Mouse (Mus musculus) kidney, embryonic 16.5 days (tissue): ENCODE results near the gene Ahdc1. TPM values are rescaled to one million over a fixed set of nuclear protein-coding genes. Genes with fewer than 3 reads are reported as not detected.
A peak's percentile ranks its signal among the peaks of the same experiment; 100 is the strongest.

Experiments
- ATAC-seq: fragments of 200-750 bp; cut with Nextera tagmentation; 2 replicates; pipeline ENCODE4 v1.8.0; 2017; ENCODE audit warnings: moderate TSS enrichment; ENCODE audit not compliant: low FRiP score, low TSS enrichment
- H3K27ac ChIP-seq: fragments of 300-500 bp; sonication (generic); 2 replicates; pipeline ENCODE4 v1.5.1; 2014; ENCODE audit warnings: low read length
- H3K27me3 ChIP-seq: fragments of 300-500 bp; sonication (generic); 2 replicates; pipeline ENCODE4 v1.6.1; 2014; ENCODE audit warnings: low read length, control low read depth, mixed read lengths; ENCODE audit not compliant: insufficient read depth
- H3K36me3 ChIP-seq: fragments of 300-500 bp; sonication (generic); 2 replicates; pipeline ENCODE4 v1.6.1; 2014; ENCODE audit warnings: low read length, control low read depth, mixed read lengths; ENCODE audit not compliant: insufficient read depth
- H3K4me1 ChIP-seq: fragments of 300-500 bp; sonication (generic); 2 replicates; pipeline ENCODE4 v1.6.1; 2014; ENCODE audit warnings: low read length, control low read depth, mixed read lengths; ENCODE audit not compliant: insufficient read depth
- H3K4me2 ChIP-seq: fragments of 300-500 bp; sonication (generic); replicated peaks from 2 replicates; pipeline ENCODE4 v1.6.1; 2014; ENCODE audit warnings: low read depth, low read length
- H3K4me3 ChIP-seq: fragments of 300-500 bp; sonication (generic); 2 replicates; pipeline ENCODE4 v1.5.1; 2014; ENCODE audit warnings: mild to moderate bottlenecking, low read length
- H3K9ac ChIP-seq: fragments of 300-500 bp; sonication (generic); replicated peaks from 2 replicates; pipeline ENCODE4 v1.6.1; 2014; ENCODE audit warnings: low read length
- H3K9me3 ChIP-seq: fragments of 300-500 bp; sonication (generic); 2 replicates; pipeline ENCODE4 v1.6.1; 2016; ENCODE audit warnings: low read length, control low read depth
- WGBS: fragments of 180-500 bp; shearing (Covaris S2); extraction: QIAGEN DNeasy Blood & Tissue Kit; methylation state at CpG from one replicate; pipeline ENCODE4 v1.1.7; 2014; 5-methylcytosine and 5-hydroxymethylcytosine counted together
- polyA plus RNA-seq: library from polyadenylated mRNA; unstranded; fragments of >200 nt; fragmentation: Nextera tagmentation; extraction: Ambion mirVana; gene quantifications from 2 replicates; pipeline ENCODE4 v1.2.1, GENCODE M21; 2015

The Ahdc1 gene
- polyA plus RNA-seq, 1 experiment from 2014 or later, result 11.7 TPM

DNA sequence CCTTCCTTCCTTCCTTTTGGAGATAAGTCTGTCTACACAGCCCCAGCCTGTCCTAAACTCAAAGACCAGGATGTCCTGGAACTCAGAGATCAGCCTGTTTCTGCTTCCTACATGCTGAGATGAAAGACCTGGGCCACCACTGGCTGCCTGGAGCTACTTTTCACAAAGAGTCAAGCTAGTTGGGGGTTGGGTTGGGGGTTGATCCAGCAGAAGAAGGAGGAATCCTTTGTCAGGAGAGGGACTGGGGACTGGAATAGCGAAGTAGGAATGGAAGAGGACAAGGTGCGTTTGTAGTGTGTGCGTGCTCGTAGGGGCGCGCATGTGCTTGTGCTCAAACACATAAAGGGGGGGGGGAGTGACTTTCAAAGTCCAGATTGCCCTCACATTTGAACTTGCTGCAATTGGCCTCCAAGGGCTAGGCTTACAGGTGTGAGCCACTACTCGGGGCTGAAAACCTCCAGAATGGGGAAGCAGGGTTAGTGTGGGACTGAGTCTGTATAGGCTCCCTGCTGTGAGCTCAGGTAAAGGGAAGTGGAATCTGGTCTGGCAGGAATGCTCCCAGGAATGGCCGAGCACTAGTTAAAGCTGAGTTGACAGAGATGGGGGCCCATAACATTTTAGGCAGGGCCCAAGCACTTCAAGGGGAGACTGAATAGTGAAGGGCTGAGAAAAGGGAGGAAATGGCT lies 21.5 kb downstream of the Ahdc1 start:
- no peak overlapping the region for H3K9ac ChIP-seq
- no peaks in the 10 kb centered on the region for H3K36me3 ChIP-seq
- H3K9me3 ChIP-seq, result no peaks in the 10 kb centered on the region
- H3K4me3 ChIP-seq, result no peak overlapping the region
- no peak overlapping the region for H3K4me2 ChIP-seq
- no peak for ATAC-seq
- H3K4me1 ChIP-seq, result peaks cover 47% of the 10 kb centered on the region
- 85% methylated on average over 8 of the region's 8 CpGs for WGBS
- H3K27me3 ChIP-seq, result no peaks in the 10 kb centered on the region
- H3K27ac ChIP-seq, result no peak overlapping the region

DNA sequence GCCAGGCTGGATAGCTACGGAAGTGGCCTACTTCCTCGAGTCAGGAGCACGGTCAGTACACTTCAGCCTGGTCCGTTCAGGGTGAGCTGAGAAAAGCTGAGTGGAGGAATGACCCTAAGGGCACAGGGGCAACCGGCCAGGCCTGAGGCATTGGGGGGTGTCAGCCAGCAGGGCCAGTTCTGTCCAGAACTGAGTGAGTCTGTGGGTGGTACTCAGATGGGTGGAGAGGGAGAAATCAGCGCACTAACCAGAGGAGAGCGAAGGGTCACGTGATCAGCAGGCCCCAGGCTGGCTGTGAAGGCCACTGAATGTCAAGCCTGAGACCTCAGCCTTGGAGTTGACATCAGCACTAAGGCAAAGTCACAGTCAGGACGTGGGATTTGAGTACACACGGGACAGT lies 23.4 kb downstream of the Ahdc1 start:
- ATAC-seq, result no peak; the same call in 1 of the 2 replicates
- H3K27me3 ChIP-seq, result no peaks in the 10 kb centered on the region
- no peaks in the 10 kb centered on the region for H3K36me3 ChIP-seq
- H3K4me1 ChIP-seq, result peaks cover 50% of the 10 kb centered on the region
- H3K27ac ChIP-seq, result peak overlapping the region; percentile 61; the same call in 1 of the 2 replicates
- 61% methylated on average over 10 of the region's 10 CpGs for WGBS
- H3K4me3 ChIP-seq, result no peak overlapping the region
- H3K4me2 ChIP-seq, result no peak overlapping the region
- no peak overlapping the region for H3K9ac ChIP-seq
- H3K9me3 ChIP-seq, result no peaks in the 10 kb centered on the region

DNA sequence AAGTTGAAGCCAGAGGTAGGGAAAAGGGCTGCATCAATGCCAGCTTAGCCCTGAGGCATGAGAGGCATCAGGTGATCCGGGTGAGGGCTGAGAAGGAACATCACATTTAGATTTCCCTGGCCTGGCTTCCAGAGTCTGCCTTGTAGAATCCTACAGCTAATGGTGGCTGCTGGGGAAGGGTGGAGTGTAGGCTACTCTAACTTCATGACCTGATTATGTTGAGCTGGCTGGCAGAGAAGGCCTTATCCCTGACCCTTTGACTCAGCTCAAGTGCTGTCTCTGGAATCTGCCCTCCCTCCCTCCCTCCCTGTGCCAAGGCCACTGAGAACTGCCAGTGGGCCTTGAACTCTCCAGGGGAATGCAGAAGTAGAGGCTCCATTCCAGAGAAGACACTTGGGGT lies 24.4 kb downstream of the Ahdc1 start:
- no peak for ATAC-seq
- WGBS, result 88% methylated on average over 1 of the region's 1 CpGs
- no peak overlapping the region for H3K4me3 ChIP-seq
- H3K27ac ChIP-seq, result no peak overlapping the region
- H3K4me1 ChIP-seq, result peaks cover 50% of the 10 kb centered on the region
- no peaks in the 10 kb centered on the region for H3K36me3 ChIP-seq
- no peak overlapping the region for H3K9ac ChIP-seq
- no peaks in the 10 kb centered on the region for H3K27me3 ChIP-seq
- no peaks in the 10 kb centered on the region for H3K9me3 ChIP-seq
- no peak overlapping the region for H3K4me2 ChIP-seq

DNA sequence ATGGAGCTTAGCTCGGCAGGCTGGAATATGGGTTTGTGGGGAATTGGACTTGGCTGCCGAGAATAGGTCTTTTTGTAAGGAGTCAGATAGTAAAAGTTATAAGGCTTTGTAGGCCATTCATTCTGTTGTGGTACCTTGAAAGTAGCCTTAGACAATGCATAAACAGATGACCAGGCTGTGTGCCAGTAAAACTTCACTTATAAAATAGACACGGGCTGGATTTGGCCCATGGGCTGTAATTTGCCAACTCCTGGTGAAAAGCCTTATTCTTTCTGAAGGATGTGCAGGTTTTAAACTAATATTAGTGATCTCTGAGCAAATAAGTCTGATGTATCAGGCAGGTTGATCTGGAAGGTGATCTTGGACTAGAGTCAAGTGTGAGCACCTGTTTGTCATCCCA lies 24.9 kb downstream of the Ahdc1 start:
- ATAC-seq, result no peak
- Histone ChIP-seq H3K4me3 (no peak overlapping the region), H3K4me2 (no peak overlapping the region), H3K36me3 (no peaks in the 10 kb centered on the region), H3K9ac (no peak overlapping the region), H3K9me3 (no peaks in the 10 kb centered on the region), H3K4me1 (peaks cover 55% of the 10 kb centered on the region), H3K27me3 (no peaks in the 10 kb centered on the region), H3K27ac (no peak overlapping the region)
- 73% methylated on average over 3 of the region's 3 CpGs for WGBS

DNA sequence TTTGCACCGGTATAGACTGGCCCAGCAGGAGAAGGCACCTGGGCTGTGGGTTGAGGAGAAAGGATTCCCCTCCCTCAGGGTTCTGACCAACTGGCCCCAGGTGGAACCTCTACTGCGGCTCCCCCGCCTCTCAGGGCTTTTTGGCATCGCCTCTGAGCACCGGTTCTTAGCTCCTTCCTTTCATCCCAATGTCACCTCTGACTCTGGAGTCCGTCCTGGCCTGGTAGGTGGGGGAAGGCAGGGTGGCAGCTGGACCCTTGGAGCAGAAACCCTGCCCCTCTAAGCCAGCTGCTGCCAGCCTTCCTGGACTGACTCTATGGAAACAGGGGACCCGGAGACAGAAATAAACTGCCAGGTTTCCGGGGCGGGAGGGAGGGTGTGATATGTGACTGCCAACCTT lies 26.2 kb downstream of the Ahdc1 start:
- peaks cover 69% of the 10 kb centered on the region for H3K4me1 ChIP-seq
- no peaks in the 10 kb centered on the region for H3K36me3 ChIP-seq
- no peak overlapping the region for H3K27ac ChIP-seq
- H3K4me3 ChIP-seq, result no peak overlapping the region
- H3K9ac ChIP-seq, result no peak overlapping the region
- ATAC-seq, result no peak
- no peaks in the 10 kb centered on the region for H3K27me3 ChIP-seq
- WGBS, result 32% methylated on average over 9 of the region's 9 CpGs
- peak overlapping the region; percentile 100 for H3K4me2 ChIP-seq
- H3K9me3 ChIP-seq, result no peaks in the 10 kb centered on the region

DNA sequence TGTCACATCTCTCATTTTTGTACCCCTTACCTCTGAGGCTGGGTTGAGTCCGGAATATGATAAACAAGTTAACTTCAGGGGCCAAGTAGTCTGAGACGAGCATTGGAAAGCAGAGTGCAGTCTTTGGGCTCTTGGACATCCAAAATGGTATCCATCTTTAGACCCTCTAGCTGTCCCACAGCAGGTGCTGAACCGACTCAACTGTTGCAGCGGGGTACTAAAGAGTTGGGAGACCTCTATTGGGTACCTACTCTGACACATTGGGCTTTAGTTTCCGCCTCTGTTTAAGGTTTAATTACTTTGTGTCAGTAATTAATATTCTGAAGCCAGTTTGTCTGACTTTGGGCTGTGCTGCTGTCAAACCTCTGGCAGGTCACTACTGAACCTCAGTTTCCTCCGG lies 26.7 kb downstream of the Ahdc1 start:
- Histone ChIP-seq H3K27me3 (no peaks in the 10 kb centered on the region), H3K4me3 (peak overlapping the region; percentile 65), H3K9ac (peak overlapping the region; percentile 84; the same call in 1 of the 2 replicates), H3K27ac (peak overlapping the region; percentile 94; the same call in 1 of the 2 replicates), H3K9me3 (no peaks in the 10 kb centered on the region), H3K4me1 (peaks cover 74% of the 10 kb centered on the region), H3K36me3 (no peaks in the 10 kb centered on the region), H3K4me2 (peak overlapping the region; percentile 100)
- 20% methylated on average over 6 of the region's 6 CpGs for WGBS
- ATAC-seq, result no peak

DNA sequence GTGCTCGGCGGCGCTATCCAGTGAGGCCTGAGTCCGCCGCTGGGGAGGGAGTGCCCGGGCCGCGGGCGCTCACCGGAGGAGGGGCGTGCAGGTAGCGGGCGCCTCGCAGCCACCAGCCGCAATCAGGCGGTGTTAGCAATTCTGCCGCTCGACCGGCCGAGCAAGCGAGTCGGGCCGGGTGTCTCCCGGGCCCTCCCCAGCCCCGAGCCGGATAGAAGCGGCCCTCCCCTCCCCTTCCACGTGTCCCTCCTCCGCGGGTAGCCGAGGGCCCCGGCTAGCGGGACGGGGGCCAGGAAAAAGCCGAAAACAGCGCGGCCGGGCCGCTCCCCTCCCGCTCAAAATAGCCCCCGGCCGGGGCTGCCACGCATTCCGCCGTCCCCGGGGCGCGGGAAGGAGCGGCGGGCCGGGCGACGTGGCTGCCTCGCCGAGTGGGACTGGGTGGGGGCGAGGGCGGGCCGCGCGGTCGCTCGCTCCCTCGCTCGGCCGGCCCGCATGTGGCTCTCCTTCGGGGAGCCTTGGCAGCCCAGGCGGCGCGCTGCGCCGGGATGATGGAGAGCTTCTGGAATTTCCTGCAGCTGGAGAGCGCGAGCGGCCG lies 27.6 kb downstream of the Ahdc1 start:
- WGBS, result under 1% methylated on average over 62 of the region's 76 CpGs
- peak overlapping the region; percentile 84 for H3K9ac ChIP-seq
- peak overlapping the region; percentile 100 for H3K4me2 ChIP-seq
- no peaks in the 10 kb centered on the region for H3K9me3 ChIP-seq
- peak; percentile 65; the same call in 1 of the 2 replicates for ATAC-seq
- H3K36me3 ChIP-seq, result no peaks in the 10 kb centered on the region
- peak overlapping the region; percentile 94 for H3K27ac ChIP-seq
- peak overlapping the region; percentile 65 for H3K4me3 ChIP-seq
- H3K27me3 ChIP-seq, result no peaks in the 10 kb centered on the region
- peaks cover 82% of the 10 kb centered on the region for H3K4me1 ChIP-seq

DNA sequence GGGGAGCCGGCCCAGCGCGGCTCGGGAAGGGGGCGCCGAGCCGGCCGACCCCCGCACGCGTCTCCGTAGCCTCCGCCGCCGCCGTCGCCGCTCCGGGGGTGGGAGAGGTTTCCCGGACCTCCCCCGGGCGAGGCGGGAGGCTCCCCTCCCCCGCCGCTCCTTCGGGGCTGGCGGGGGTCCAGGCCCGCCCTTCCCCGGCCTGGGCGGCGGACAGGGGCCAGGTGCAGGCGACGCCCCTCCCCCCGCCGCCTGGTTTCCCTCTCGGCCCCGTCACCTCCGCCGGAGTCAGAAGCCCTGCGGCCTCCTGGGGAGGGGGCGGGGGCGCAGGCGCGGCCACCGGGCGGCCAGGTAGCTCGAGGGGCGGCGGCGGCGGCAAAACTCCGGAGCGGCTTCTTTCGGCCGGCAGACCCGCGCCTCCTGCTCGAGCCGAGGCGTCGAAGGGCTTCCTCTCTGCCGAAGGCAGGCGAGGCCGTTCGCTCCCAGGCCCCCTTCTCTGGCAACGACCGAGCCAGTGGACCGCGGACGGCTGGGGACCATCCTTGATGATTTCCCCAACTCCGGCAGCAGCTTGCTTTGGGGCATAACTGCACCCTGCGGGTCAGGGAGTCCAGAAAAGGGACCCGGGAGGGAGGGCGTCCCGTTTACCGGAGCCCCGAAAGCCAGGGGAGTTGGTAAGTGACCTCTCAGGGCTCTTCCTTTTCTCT lies 28.2 kb downstream of the Ahdc1 start:
- Histone ChIP-seq H3K4me1 (peaks cover 85% of the 10 kb centered on the region), H3K9ac (peak overlapping the region; percentile 84), H3K9me3 (no peaks in the 10 kb centered on the region), H3K4me3 (peak overlapping the region; percentile 65), H3K4me2 (peak overlapping the region; percentile 100), H3K36me3 (no peaks in the 10 kb centered on the region), H3K27ac (peak overlapping the region; percentile 94), H3K27me3 (no peaks in the 10 kb centered on the region)
- under 1% methylated on average over 61 of the region's 77 CpGs for WGBS
- peak; percentile 41; the same call in 1 of the 2 replicates for ATAC-seq

DNA sequence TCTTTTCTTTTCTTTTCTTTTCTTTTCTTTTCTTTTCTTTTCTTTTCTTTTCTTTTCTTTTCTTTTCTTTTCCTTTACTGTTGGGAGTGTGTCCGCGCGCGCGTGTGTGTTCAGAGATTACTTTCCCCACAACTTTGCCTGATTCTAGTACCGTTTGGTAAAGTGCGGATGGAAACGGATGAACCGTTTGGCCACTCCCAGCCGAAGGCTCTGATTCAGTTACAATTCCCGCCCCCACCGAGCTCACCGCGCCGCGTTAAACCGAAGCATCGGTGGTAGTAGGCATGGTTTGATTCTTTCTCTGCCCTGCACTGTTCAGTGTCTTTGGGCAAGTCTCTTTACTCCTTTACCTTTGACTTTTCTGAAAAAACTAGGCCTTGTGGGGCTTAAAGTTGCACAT lies 28.8 kb downstream of the Ahdc1 start:
- Histone ChIP-seq H3K9me3 (no peaks in the 10 kb centered on the region), H3K4me1 (peaks cover 88% of the 10 kb centered on the region), H3K4me2 (peak overlapping the region; percentile 100), H3K27ac (peak overlapping the region; percentile 95), H3K36me3 (no peaks in the 10 kb centered on the region), H3K9ac (peak overlapping the region; percentile 84), H3K4me3 (peak overlapping the region; percentile 65), H3K27me3 (no peaks in the 10 kb centered on the region)
- no peak for ATAC-seq
- WGBS, result 3% methylated on average over 18 of the region's 18 CpGs
